Mouse (Mus musculus): ENCODE measurements around the gene Ifnlr1.

Ifnlr1 gene

DNA sequence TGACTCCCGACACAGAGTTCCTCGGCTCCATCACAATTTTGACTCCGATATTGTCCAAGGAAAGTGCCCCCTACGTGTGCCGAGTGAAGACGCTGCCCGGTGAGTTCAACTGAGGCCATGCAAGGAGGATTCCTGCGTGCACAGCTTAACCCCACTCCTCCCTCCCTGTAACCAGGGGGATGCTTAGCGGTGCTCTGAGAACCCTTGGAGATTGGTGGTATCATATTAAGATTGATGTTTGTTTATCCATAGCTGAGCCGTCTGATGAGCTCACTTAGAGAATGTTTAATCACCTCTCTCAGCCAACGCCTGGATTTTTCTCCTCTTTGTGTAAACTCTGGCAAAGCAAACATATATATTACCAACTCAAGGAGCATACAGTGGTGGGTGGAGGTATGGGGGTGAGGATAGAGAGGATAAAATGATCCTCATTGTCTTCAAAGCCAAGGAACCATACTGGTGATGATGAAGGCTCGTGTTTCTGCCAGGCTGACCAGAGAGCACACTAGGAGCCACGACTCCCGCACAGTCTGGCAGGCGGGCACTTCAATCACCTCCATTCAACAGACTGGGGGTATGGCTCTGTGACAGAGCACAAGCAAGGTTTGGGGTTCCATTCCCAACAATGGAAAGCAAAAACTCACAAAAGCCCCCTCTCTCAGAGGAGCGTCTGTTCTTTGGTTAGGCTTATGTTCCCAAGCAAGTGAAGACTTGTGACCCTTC, 58.8 kb downstream of the Ifnlr1 start:
- no peak for DNase-seq

DNA sequence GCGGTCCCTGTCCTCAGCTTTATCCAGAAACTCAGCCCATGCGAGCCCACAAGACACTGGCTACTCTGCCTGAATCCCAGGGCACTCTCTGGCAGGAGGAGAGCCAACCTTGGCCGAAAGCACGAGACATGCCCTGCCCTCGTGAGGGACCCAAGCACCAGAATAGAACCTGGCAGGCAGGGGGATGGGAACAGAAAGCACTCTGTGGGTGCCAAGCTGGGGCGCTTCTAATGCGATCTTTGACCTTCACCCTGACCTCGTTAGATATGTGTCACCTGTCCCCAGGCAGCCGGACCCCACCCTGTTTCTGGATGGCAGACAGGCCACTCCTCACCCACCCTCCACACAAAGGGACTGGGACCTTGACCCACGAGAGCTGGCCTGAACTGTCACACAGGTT, 59.5 kb downstream of the Ifnlr1 start:
- no peak for DNase-seq

DNA sequence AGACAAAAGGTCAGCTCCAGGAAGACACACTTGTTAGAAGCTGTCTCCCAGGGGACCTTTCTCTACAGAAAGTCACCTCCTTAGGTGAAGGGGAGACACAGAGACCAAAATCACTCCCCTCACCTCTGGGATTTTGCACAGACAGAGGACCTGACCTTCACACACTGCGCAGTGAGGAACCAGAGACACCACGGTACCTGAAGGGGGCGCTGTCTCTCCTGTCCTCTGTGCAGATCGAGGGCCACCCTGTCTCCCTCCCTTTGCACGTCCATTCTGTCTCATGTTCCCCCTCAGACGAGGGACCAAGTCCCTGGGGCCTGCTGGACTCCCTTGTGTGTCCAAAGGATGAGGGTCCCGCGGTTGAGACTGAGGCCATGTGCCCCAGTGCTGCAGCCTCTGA, 64.8 kb downstream of the Ifnlr1 start:
- DNase-seq = no peak

GRCm38 (mm10) chr4:135752106-135752778, 66.2 kb downstream of the Ifnlr1 start:
- no peak for DNase-seq

GRCm38 (mm10) chr4:135752779-135753164, 66.7 kb downstream of the Ifnlr1 start:
- DNase-seq = no peak

All from lung, adult 18-20 months (tissue).